Mouse (Mus musculus): ENCODE measurements around the gene Serp2.

Serp2 gene

DNA sequence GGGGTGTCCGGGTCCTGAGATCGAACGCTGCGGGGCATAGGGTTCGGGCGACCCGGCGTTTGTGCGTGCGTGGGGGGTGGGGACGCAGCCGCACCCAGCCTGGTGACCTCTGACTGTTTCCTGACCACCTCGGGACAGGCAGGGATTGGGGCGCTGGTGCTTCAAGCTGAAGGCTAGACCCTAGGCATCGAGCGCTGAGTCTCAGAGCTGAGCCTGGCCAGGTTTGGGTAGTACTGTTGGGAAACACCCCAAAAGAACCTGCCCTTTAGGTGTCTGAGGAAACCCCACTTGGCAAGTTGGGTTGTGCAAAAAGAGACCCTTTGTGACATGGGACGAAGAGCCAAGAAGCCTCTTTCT lies at the start of gene Serp2:
Gene Serp2 (minus strand): TSS at position 38 of the 357 bp plus-strand sequence.
- DNase-seq: no peak

DNA sequence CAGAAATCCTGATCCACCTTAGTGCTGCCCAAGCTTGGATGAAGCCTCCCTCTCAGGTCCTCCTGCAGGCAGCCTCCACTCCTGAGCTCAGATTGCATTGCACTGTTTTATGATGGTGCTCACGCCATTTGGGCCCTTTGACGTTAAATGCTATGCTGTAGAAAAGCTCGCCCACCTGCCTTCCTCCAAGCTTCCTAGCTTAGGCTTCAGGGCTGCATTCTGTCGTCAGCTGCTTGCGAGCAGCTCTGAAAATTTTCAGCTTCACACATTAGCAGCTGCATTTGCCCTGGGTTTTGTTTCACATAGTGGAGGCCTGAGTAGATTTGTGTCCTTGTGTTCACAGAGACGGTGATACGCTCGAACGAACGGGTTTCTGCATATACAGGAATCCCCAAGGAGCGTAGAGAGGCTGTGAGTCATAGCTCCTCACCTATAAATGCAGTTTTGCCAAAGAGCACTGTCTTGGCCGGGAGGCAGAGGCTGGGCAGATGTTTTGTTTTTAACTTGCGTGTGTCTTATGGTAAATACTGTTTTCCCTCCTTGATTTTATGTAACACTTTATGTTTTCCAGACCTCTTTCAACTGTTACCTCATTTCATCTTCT lies 49.3 kb upstream of the Serp2 start:
- no peak for DNase-seq

- no peak for DNase-seq
These were observed 47.3 kb upstream of the Serp2 start for GRCm38 (mm10) chr14:76604012-76604411.

- peak; percentile 81 for DNase-seq
These were observed 45.0 kb upstream of the Serp2 start for GRCm38 (mm10) chr14:76601654-76602053.

- no peak for DNase-seq
These were observed 43.7 kb upstream of the Serp2 start for GRCm38 (mm10) chr14:76600391-76600790.

DNA sequence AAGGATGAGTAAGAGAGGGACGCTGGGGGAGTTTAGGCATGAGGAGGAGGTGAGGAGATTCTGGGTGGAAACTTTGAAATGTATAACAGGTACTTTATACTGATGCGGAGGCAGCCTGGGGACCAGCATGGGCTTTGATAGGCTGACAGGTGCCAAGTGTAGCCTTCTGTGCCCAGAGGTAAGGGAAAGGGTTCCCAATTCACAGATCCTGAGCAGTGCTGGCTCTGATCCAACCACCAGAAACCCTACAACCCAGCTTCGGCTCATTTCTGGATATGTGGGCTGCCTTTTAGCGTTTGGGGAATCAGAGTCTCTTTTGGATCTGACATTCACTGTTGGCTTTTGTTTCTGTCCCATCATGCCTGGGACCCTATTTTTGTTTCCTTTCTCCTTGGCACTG lies 43.0 kb upstream of the Serp2 start:
- peak; percentile 51 for DNase-seq

DNA sequence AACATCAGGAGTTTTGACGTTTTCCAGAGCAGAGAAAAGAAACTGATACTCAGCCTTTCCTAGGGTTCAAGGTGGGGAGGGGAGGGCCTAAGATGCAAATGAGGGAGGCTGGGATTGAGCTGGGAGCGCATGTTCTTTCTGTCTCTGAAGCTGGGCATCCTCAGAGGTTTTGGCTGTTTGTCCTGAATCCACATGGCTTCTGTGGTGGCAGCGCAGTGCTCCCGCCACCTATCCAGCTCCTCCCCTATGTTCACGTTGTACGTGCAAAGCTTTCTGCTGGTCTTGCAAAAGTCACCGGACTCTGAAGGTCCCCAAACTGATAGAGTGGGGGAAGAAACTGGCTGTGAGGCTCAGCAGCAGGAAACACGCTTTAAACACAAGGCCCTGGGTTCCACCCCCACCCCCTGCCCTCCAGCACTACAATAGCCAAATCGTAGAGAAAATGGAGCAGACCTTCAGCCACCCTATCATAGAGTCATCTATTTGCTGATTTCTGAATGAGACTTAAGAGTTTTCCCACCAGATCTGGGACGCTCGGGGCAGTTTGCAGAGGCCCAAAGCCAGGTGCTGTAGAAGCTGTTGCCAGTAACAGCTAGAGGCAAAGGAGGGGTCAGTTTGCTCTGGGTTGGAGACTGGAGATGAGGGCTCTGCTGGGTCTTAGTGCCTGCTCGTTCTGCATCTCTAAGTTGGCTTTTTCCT lies 42.0 kb upstream of the Serp2 start:
- peak; percentile 80 for DNase-seq

DNA sequence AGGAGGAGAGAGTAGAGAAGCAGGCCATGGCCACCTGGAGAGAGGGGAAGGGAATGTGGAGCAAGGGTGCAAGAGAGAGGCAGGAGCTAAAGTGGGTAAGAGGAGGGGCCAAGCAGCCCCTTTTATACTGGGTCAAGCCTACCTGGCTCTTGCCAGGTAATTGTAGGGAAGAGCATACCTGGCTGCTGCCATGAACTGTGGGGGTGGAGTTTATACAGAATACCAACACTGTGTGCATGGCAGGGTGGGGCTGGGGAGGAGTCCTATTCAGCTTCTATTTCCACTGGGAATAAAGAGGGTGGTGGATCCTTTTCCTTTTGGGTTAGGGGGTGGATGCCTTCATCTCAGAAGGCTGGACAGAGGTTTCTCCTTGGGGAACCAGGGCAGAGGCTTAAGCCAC lies 41.1 kb upstream of the Serp2 start:
- no peak for DNase-seq

GRCm38 (mm10) chr14:76595048-76595859 lies 38.6 kb upstream of the Serp2 start:
- DNase-seq: no peak

DNA sequence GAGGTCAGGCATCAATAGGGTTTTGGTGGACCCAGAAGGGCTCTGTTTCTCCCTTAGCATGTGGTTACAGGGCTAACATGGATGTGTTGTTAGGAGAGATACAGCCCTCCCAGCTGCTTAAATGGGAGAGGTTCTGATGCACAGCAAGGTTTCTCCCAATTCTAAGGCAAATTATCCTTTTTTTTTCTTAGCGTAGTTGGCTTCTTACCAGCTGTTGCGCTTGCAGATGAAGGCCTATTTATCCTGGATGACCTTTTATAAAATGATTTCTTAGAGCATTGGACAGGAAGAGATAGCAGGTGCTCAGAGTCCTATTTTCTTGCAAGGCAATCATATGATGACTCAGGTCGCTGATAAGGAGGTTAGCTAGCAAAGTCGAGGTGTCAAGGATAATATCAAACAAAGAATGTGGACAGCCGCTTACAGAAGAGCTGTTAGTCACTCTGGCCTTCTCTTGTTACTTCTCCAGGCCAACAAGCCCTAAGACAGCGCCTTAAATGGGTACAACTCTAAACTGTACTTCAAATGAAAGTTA lies 37.7 kb upstream of the Serp2 start:
- no peak for DNase-seq

GRCm38 (mm10) chr14:76593630-76594193 lies 37.0 kb upstream of the Serp2 start:
- DNase-seq: no peak

DNA sequence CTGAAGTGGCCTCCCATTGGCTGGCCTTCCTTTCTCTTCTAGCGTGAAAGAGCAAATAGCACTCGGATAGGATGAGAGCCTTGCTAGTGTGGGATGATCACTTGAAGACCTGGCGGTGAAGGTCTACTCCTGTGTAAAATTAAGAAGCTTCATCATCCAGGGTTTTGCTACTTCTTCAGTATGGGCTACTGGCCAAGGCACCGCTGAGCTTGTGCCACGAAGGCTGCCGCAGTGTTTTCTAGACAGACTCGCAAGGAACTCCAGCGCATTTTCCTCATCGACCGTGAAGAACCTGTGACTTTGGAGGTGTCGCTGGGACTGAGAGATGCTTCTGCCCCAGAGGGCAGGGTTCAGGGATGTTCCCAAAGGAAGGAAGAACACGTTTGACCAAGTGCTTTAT lies 36.0 kb upstream of the Serp2 start:
- no peak for DNase-seq

DNA sequence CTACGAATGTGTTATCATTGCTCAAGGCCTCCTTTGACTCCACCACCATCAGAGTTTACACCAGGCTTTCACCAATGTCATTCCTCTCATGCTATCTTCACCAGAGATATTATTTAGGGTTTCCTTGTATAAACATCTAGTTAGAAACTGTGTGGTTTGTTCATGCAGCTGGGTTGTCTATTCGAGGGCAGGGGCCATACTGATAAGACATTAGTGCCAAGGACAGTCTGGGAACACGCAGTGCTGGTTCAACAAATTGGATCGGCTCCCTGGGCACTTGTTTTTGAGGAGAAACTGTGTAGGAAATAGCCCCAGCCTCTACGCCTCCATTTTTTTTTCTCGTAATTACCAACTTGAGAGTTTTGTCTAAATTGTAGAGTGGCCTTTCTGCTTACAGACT lies 35.4 kb upstream of the Serp2 start:
- no peak for DNase-seq

DNA sequence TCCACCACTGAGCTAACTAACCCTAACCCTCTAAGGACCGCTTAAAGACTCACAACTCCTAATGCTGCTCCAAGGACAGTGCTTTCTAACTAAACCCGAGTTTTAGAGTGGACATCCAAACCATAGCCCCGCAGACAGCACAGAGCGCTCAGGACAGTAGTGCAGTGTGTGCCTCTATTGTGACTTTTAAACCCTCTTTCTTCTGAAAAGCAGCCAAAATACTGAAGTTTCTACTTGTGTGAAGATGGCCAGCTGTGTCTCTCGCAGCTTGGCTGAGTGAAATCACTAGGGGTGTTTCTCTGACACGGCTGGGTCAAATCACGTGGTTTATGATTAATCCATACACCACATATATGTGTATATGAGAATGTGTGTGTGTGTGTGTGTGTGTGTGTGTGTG lies 33.4 kb upstream of the Serp2 start:
- no peak for DNase-seq

DNA sequence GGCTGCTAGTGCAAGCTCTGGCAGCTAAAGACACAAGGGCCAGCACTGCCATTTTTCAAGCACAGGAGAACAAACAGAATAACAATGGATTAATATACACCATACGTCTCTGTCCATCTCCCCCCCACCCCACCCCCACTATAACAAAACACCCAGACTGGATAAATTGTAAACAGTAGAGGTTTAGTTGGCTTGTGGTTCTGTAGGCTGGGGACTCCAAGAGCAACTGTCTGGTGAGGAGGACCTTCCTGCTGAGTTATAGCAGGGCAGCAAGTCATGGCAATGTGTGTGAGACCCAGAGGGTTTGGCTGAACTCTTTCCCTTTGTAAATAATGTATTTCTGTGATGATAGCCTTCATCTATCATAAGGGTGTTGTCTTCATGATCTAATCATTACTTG lies 33.0 kb upstream of the Serp2 start:
- DNase-seq: no peak

GRCm38 (mm10) chr14:76585831-76586405 lies 29.2 kb upstream of the Serp2 start:
- no peak for DNase-seq

DNA sequence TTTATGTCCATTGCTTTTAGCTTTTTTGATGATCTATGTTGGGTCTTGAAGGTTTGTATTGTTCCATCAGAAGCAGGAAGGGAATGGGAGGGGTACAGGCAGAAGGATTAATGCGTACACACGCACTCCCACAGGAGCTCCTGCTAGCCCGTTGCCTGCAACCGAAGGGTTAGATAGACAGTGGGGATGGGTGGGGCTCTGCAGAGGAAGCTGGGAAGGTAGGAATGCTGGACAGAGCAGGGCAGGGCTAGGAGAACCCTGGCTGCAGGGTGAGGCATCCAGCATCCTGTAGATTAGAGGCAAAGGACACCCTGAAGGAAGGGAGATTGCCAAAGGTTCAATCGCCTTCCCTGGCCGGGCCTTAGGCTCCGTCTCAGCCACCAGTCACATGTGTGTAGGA lies 27.3 kb upstream of the Serp2 start:
- DNase-seq: no peak

DNA sequence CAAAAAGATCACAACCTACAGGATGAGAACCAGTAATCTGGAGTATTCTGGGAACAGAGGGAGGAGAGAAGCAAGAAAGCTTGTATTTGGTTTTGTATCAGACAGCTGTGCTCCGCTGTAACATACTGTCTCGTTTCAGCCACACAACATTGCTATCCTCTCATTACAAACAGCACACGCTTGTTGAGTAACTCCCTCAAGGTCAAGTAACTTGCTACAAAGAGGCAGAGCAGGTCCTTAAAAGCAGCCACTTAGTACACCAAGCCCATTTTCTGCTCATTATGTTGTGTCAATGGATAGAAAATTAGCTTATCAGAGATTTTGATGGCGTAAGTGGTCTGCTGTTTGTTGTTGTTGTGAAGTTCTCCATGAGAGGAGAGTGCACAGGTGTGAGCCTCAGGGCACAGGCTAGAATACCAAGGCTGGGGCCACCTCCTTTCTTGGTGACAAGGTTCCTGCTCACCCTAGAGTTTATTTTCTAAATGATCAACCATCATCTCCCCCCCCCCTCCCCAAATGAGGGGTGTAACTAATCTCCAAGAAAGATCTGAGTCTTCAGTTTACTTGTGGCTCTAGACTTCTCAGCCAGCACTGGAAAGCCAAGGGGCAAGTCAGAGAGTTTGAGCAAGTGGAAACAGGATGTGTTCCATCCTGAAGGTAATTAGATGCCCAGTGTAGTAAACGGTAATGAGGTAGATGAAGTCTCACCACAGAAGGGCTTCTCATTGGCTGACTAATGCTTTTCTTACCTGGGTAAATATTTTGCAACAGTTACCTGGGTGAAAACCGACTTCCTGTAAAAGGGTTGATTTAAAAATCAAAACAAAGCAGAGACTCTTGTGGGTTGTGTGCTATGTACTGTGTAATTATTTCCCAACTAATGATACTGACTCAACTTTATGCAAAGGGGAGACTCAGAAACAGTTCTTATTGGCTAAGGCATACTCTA lies 25.6 kb upstream of the Serp2 start:
- DNase-seq: no peak

- DNase-seq: no peak
These were observed 23.0 kb upstream of the Serp2 start for GRCm38 (mm10) chr14:76579660-76580061.

- no peak for DNase-seq
These were observed 21.2 kb upstream of the Serp2 start for GRCm38 (mm10) chr14:76577840-76578239.

DNA sequence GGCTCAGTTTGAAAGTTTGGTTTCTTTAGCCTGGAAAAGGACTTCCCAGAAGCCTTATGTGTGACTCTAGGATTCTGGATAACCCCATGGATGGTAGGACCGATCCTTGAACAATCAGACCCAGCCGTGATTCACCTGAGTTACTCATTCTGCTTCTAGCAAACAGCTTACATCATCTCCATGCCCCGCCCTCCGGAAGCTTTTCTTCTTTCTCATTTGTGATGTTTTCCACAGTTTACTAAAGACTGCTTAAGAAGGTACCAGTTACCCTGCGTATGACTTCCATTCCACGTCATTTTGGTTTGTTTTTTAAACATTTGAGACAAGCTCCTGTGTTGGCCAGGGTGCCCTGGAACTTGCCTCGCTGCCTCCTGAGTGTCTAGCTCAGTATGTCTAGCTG lies 13.6 kb upstream of the Serp2 start:
- DNase-seq: no peak

Measured in cerebellum, adult 9-10 months (tissue).